Mouse (Mus musculus): ENCODE data around the gene Arhgef28. TPM values are rescaled to one million over a fixed set of nuclear protein-coding genes. Genes with fewer than 3 reads are reported as not detected.

The Arhgef28 gene
- polyA plus RNA-seq, 1 experiment, result 1.1 TPM

DNA sequence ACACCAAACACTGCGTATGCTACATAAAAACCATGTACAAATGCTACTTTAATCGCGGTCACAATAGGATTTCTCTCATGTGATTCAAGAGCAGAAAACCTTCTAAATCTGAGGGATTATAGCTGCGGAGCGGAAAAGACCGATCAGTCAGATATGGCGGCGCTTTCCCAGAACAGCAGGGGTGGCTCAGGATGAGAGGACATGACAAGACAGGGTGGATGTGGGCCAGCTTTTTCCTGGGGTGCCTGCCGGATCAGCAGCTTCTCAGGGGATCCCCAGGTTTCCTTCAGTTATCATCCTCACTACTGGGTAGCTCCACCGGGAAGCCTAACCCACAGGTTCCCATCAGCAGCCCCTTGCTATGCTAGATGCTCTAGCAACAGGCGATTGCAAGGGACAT lies 204.5 kb downstream of the Arhgef28 start:
- H3K36me3 ChIP-seq (ENCODE audit: control insufficient read depth, insufficient read depth), result no peaks in the 10 kb centered on the region
- no peak overlapping the region for H3ac ChIP-seq (ENCODE audit: control insufficient read depth, insufficient read length, low read depth)
- no peaks in the 10 kb centered on the region for H3K27me3 ChIP-seq (ENCODE audit: control insufficient read depth, insufficient read depth, insufficient read length)
- TF ChIP-seq MYOD1 (IDR thresholded peaks at IDR 0.05; ENCODE audit: control insufficient read depth, insufficient read length, low read depth) (no peak), USF1 (IDR thresholded peaks at IDR 0.05; ENCODE audit: low read depth) (no peak)
- H3K79me3 ChIP-seq (ENCODE audit: low read depth), result no peaks in the 10 kb centered on the region
- no peaks in the 10 kb centered on the region for H3K79me2 ChIP-seq (ENCODE audit: control insufficient read depth, insufficient read depth)
- no peak overlapping the region for H3K4me3 ChIP-seq (ENCODE audit: insufficient read depth, poor library complexity, severe bottlenecking)

DNA sequence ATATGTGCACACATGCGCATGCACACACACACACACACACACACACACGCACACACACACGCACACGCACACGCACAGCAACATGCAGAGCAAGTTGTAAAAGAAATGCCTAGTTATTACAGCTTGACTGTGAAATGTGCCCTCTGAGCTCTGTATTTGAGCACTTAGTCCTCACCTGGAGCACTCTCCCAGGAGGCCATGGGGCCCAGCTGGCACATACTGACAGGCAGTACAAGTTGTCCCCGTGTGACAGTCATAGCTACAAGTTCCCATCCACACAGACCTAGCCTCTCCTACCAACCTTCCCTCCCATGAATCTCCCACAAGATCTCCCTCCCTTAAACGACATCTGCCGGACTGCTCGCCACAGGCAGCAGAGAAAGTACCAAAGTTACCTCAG lies 205.4 kb downstream of the Arhgef28 start:
- Histone ChIP-seq H3K27me3 (ENCODE audit: control insufficient read depth, insufficient read depth, insufficient read length) (no peaks in the 10 kb centered on the region), H3K4me3 (ENCODE audit: insufficient read depth, poor library complexity, severe bottlenecking) (no peak overlapping the region), H3K79me2 (ENCODE audit: control insufficient read depth, insufficient read depth) (no peaks in the 10 kb centered on the region), H3ac (ENCODE audit: control insufficient read depth, insufficient read length, low read depth) (no peak overlapping the region), H3K79me3 (ENCODE audit: low read depth) (no peaks in the 10 kb centered on the region), H3K36me3 (ENCODE audit: control insufficient read depth, insufficient read depth) (no peaks in the 10 kb centered on the region)
- TF ChIP-seq CEBPB (IDR thresholded peaks at IDR 0.05; ENCODE audit: low read depth) (no peak), MYOD1 (IDR thresholded peaks at IDR 0.05; ENCODE audit: control insufficient read depth, insufficient read length, low read depth) (no peak), MAX (IDR thresholded peaks at IDR 0.05) (no peak), MYOG (IDR thresholded peaks at IDR 0.05; ENCODE audit: control insufficient read depth, extremely low read depth, insufficient read length) (no peak), USF1 (IDR thresholded peaks at IDR 0.05; ENCODE audit: low read depth) (no peak), CTCF (IDR thresholded peaks at IDR 0.05; ENCODE audit: control insufficient read depth, insufficient read depth, insufficient read length) (no peak)

DNA sequence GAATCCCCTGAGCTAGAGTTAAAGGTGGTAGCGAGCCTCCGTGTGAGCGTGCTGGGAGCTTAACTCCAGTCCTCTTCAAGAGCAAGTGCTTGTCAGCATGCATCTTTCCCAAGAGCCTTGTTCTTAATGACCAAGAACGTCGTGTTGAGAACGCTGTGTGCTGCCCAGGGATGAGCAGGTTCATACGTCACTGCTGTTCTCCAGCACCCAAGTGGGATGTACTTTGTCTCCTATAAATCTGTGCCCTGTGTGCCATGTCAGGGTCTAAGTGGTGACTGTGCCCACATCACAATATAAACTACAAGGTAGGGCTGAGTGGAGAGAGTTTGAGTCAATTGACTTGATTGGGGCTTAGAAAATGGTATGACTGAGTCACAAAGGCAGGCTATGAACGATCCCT lies 207.1 kb downstream of the Arhgef28 start:
- Histone ChIP-seq H3ac (ENCODE audit: control insufficient read depth, insufficient read length, low read depth) (no peak overlapping the region), H3K79me3 (ENCODE audit: low read depth) (no peaks in the 10 kb centered on the region), H3K27me3 (ENCODE audit: control insufficient read depth, insufficient read depth, insufficient read length) (no peaks in the 10 kb centered on the region), H3K36me3 (ENCODE audit: control insufficient read depth, insufficient read depth) (no peaks in the 10 kb centered on the region), H3K4me3 (ENCODE audit: insufficient read depth, poor library complexity, severe bottlenecking) (no peak overlapping the region), H3K79me2 (ENCODE audit: control insufficient read depth, insufficient read depth) (no peaks in the 10 kb centered on the region)
- TF ChIP-seq CEBPB (IDR thresholded peaks at IDR 0.05; ENCODE audit: low read depth), result no peak
- TF ChIP-seq MAX (IDR thresholded peaks at IDR 0.05), result no peak
- no peak for TF ChIP-seq MYOG (IDR thresholded peaks at IDR 0.05; ENCODE audit: control insufficient read depth, extremely low read depth, insufficient read length)
- TF ChIP-seq MYOD1 (IDR thresholded peaks at IDR 0.05; ENCODE audit: control insufficient read depth, insufficient read length, low read depth), result no peak
- TF ChIP-seq FOSL1 (IDR thresholded peaks at IDR 0.05; ENCODE audit: insufficient read depth, low read length, poor library complexity, severe bottlenecking), result no peak
- no peak for TF ChIP-seq CTCF (IDR thresholded peaks at IDR 0.05; ENCODE audit: control insufficient read depth, insufficient read depth, insufficient read length)
- TF ChIP-seq USF1 (IDR thresholded peaks at IDR 0.05; ENCODE audit: low read depth), result no peak

DNA sequence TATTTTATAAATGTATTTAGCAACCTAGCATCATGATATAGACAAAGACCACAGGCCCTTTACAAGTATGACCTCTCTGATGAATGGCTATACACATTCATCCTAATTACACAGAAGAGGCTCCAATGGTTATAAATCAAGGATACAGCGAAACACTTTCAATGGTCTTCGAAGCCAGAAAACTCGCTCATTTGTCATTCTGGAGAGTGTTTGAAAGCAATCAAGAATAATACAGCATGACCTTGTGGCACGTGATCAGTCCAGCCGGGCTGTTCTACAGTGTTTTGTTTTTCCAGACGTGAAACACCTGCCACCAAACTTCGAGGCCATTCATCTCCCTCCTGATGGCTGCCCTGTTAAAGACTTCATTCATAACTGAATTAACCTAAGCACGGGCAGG lies 207.7 kb downstream of the Arhgef28 start:
- H3K79me3 ChIP-seq (ENCODE audit: low read depth), result no peaks in the 10 kb centered on the region
- TF ChIP-seq CTCF (IDR thresholded peaks at IDR 0.05; ENCODE audit: control insufficient read depth, insufficient read depth, insufficient read length) (no peak), CEBPB (IDR thresholded peaks at IDR 0.05; ENCODE audit: low read depth) (no peak), MYOG (IDR thresholded peaks at IDR 0.05; ENCODE audit: control insufficient read depth, extremely low read depth, insufficient read length) (no peak)
- H3K4me3 ChIP-seq (ENCODE audit: insufficient read depth, poor library complexity, severe bottlenecking), result no peak overlapping the region
- no peaks in the 10 kb centered on the region for H3K27me3 ChIP-seq (ENCODE audit: control insufficient read depth, insufficient read depth, insufficient read length)
- H3ac ChIP-seq (ENCODE audit: control insufficient read depth, insufficient read length, low read depth), result no peak overlapping the region
- no peaks in the 10 kb centered on the region for H3K79me2 ChIP-seq (ENCODE audit: control insufficient read depth, insufficient read depth)
- H3K36me3 ChIP-seq (ENCODE audit: control insufficient read depth, insufficient read depth), result no peaks in the 10 kb centered on the region

DNA sequence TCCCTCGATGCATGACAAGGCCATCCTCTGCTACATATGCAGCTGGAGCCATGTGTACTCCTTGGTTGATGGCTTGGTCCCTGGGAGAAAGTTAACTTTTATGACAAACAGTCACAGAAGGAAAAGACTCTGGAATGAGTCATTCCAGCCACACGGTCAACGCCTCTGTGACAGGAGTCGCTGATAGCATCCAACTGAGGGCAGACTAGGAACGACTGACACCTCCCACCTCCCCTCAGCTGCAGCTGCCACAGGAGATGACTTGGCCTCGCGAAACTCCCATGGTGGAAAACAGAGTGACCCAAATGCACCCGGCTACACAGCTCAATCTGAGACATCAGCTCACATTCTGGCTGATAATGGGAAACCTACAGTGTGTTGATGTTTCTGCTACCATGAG lies 215.3 kb downstream of the Arhgef28 start:
- H3K79me2 ChIP-seq (ENCODE audit: control insufficient read depth, insufficient read depth), result no peaks in the 10 kb centered on the region
- H3ac ChIP-seq (ENCODE audit: control insufficient read depth, insufficient read length, low read depth), result no peak overlapping the region
- TF ChIP-seq MYOG (IDR thresholded peaks at IDR 0.05; ENCODE audit: control insufficient read depth, extremely low read depth, insufficient read length) (no peak), CEBPB (IDR thresholded peaks at IDR 0.05; ENCODE audit: low read depth) (no peak), CTCF (IDR thresholded peaks at IDR 0.05; ENCODE audit: control insufficient read depth, insufficient read depth, insufficient read length) (no peak), FOSL1 (IDR thresholded peaks at IDR 0.05; ENCODE audit: insufficient read depth, low read length, poor library complexity, severe bottlenecking) (no peak), MYOD1 (IDR thresholded peaks at IDR 0.05; ENCODE audit: control insufficient read depth, insufficient read length, low read depth) (no peak), MAX (IDR thresholded peaks at IDR 0.05) (no peak), USF1 (IDR thresholded peaks at IDR 0.05; ENCODE audit: low read depth) (no peak)
- no peaks in the 10 kb centered on the region for H3K79me3 ChIP-seq (ENCODE audit: low read depth)
- no peaks in the 10 kb centered on the region for H3K27me3 ChIP-seq (ENCODE audit: control insufficient read depth, insufficient read depth, insufficient read length)
- no peak overlapping the region for H3K4me3 ChIP-seq (ENCODE audit: insufficient read depth, poor library complexity, severe bottlenecking)
- H3K36me3 ChIP-seq (ENCODE audit: control insufficient read depth, insufficient read depth), result no peaks in the 10 kb centered on the region

DNA sequence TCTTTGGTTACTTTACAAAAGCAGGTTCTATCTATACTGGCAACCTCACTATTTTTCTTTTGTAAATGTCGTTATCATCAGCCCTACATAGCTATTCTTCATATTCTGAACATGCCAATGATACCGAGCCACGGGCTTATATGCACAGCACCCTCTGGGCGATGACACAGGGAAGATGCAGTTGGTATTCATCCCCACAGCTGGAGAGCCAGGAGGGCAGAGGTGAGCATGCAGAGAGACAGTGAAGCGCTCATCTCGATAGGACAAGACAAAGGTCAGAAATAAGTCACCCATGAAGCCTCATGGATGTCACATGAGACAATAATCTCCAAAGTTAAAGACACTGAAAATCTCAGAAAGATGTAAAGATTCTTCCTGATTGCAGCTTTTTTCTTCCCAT lies 217.4 kb downstream of the Arhgef28 start:
- Histone ChIP-seq H3K4me3 (ENCODE audit: insufficient read depth, poor library complexity, severe bottlenecking) (no peak overlapping the region), H3K27me3 (ENCODE audit: control insufficient read depth, insufficient read depth, insufficient read length) (no peaks in the 10 kb centered on the region), H3K36me3 (ENCODE audit: control insufficient read depth, insufficient read depth) (no peaks in the 10 kb centered on the region), H3K79me2 (ENCODE audit: control insufficient read depth, insufficient read depth) (no peaks in the 10 kb centered on the region), H3K79me3 (ENCODE audit: low read depth) (no peaks in the 10 kb centered on the region), H3ac (ENCODE audit: control insufficient read depth, insufficient read length, low read depth) (no peak overlapping the region)
- no peak for TF ChIP-seq CTCF (IDR thresholded peaks at IDR 0.05; ENCODE audit: control insufficient read depth, insufficient read depth, insufficient read length)
- no peak for TF ChIP-seq USF1 (IDR thresholded peaks at IDR 0.05; ENCODE audit: low read depth)

Data from C2C12 (cell line).